Mouse (Mus musculus): Measurements from ENCODE around the gene Actr8. TPM values are rescaled to one million over a fixed set of nuclear protein-coding genes. Genes with fewer than 3 reads are reported as not detected.

The Actr8 gene
- polyA plus RNA-seq, 1 experiment from 2014 or later, result 43.1 TPM

GRCm38 (mm10) chr14:30019792-30020575 lies 41.8 kb downstream of the Actr8 start:
- ATAC-seq (ENCODE audit: insufficient number of reproducible peaks, insufficient read depth, low FRiP score, low read depth), result no peak
- no peak overlapping the region for H3K9ac ChIP-seq (ENCODE audit: low read length)
- H3K27ac ChIP-seq (replicated peaks in 1 of 2; ENCODE audit: control insufficient read depth in 1 of 2, insufficient read depth in 1 of 2, low read depth in 2 of 2, low read length in 2 of 2), result no peak overlapping the region
- no peak overlapping the region for H3K4me2 ChIP-seq (ENCODE audit: low read length)
- no peaks in the 10 kb centered on the region for H3K9me3 ChIP-seq (ENCODE audit: control insufficient read depth, low read length)
- no peaks in the 10 kb centered on the region for H3K4me1 ChIP-seq (ENCODE audit: control insufficient read depth in 2 of 2, insufficient read depth in 2 of 2, low read length in 2 of 2)
- H3K4me3 ChIP-seq (ENCODE audit: control insufficient read depth in 1 of 2, insufficient read depth in 1 of 2, low read depth in 1 of 2, low read length in 2 of 2), result no peak overlapping the region
- WGBS, result 62% methylated on average over 9 of the region's 9 CpGs
- no peaks in the 10 kb centered on the region for H3K36me3 ChIP-seq (ENCODE audit: control insufficient read depth, insufficient read depth, low read length)
- no peaks in the 10 kb centered on the region for H3K27me3 ChIP-seq (ENCODE audit: control insufficient read depth, insufficient read depth, low read length)

- no peak for ATAC-seq (ENCODE audit: insufficient number of reproducible peaks, insufficient read depth, low FRiP score, low read depth)
Observed at GRCm38 (mm10) chr14:30022471-30022870, 44.3 kb downstream of the Actr8 start.

GRCm38 (mm10) chr14:30024387-30024786 lies 46.2 kb downstream of the Actr8 start:
- ATAC-seq (ENCODE audit: insufficient number of reproducible peaks, insufficient read depth, low FRiP score, low read depth), result no peak
- H3K9ac ChIP-seq (ENCODE audit: low read length), result no peak overlapping the region
- H3K4me3 ChIP-seq (ENCODE audit: control insufficient read depth in 1 of 2, insufficient read depth in 1 of 2, low read depth in 1 of 2, low read length in 2 of 2), result no peak overlapping the region
- no peaks in the 10 kb centered on the region for H3K9me3 ChIP-seq (ENCODE audit: control insufficient read depth, low read length)
- no peaks in the 10 kb centered on the region for H3K36me3 ChIP-seq (ENCODE audit: control insufficient read depth, insufficient read depth, low read length)
- H3K4me1 ChIP-seq (ENCODE audit: control insufficient read depth in 2 of 2, insufficient read depth in 2 of 2, low read length in 2 of 2), result no peaks in the 10 kb centered on the region
- 45% methylated on average over 7 of the region's 7 CpGs for WGBS
- H3K27ac ChIP-seq (replicated peaks in 1 of 2; ENCODE audit: control insufficient read depth in 1 of 2, insufficient read depth in 1 of 2, low read depth in 2 of 2, low read length in 2 of 2), result no peak overlapping the region
- H3K4me2 ChIP-seq (ENCODE audit: low read length), result no peak overlapping the region
- no peaks in the 10 kb centered on the region for H3K27me3 ChIP-seq (ENCODE audit: control insufficient read depth, insufficient read depth, low read length)

More at GRCm38 (mm10) chr14:30022471-30022870, 44.3 kb downstream of the Actr8 start:
- no peak overlapping the region for H3K4me2 ChIP-seq (ENCODE audit: low read length)
- 91% methylated on average over 6 of the region's 6 CpGs for WGBS
- no peaks in the 10 kb centered on the region for H3K36me3 ChIP-seq (ENCODE audit: control insufficient read depth, insufficient read depth, low read length)
- no peaks in the 10 kb centered on the region for H3K27me3 ChIP-seq (ENCODE audit: control insufficient read depth, insufficient read depth, low read length)
- no peak overlapping the region for H3K4me3 ChIP-seq (ENCODE audit: control insufficient read depth in 1 of 2, insufficient read depth in 1 of 2, low read depth in 1 of 2, low read length in 2 of 2)
- no peak overlapping the region for H3K27ac ChIP-seq (replicated peaks in 1 of 2; ENCODE audit: control insufficient read depth in 1 of 2, insufficient read depth in 1 of 2, low read depth in 2 of 2, low read length in 2 of 2)
- H3K9ac ChIP-seq (ENCODE audit: low read length), result no peak overlapping the region
- no peaks in the 10 kb centered on the region for H3K9me3 ChIP-seq (ENCODE audit: control insufficient read depth, low read length)
- no peaks in the 10 kb centered on the region for H3K4me1 ChIP-seq (ENCODE audit: control insufficient read depth in 2 of 2, insufficient read depth in 2 of 2, low read length in 2 of 2)

- H3K4me1 ChIP-seq (ENCODE audit: control insufficient read depth in 2 of 2, insufficient read depth in 2 of 2, low read length in 2 of 2), result no peaks in the 10 kb centered on the region
- H3K27ac ChIP-seq (replicated peaks in 1 of 2; ENCODE audit: control insufficient read depth in 1 of 2, insufficient read depth in 1 of 2, low read depth in 2 of 2, low read length in 2 of 2), result no peak overlapping the region
- ATAC-seq (ENCODE audit: insufficient number of reproducible peaks, insufficient read depth, low FRiP score, low read depth), result no peak
Observed at GRCm38 (mm10) chr14:30027378-30027777, 49.2 kb downstream of the Actr8 start.

GRCm38 (mm10) chr14:30033405-30033804 lies 55.3 kb downstream of the Actr8 start:
- no peak for ATAC-seq (ENCODE audit: insufficient number of reproducible peaks, insufficient read depth, low FRiP score, low read depth)
- 62% methylated on average over 8 of the region's 8 CpGs for WGBS

More at GRCm38 (mm10) chr14:30027378-30027777, 49.2 kb downstream of the Actr8 start:
- H3K4me3 ChIP-seq (ENCODE audit: control insufficient read depth in 1 of 2, insufficient read depth in 1 of 2, low read depth in 1 of 2, low read length in 2 of 2), result no peak overlapping the region
- no peaks in the 10 kb centered on the region for H3K27me3 ChIP-seq (ENCODE audit: control insufficient read depth, insufficient read depth, low read length)
- H3K4me2 ChIP-seq (ENCODE audit: low read length), result no peak overlapping the region
- no peaks in the 10 kb centered on the region for H3K9me3 ChIP-seq (ENCODE audit: control insufficient read depth, low read length)
- 40% methylated on average over 2 of the region's 2 CpGs for WGBS
- H3K36me3 ChIP-seq (ENCODE audit: control insufficient read depth, insufficient read depth, low read length), result no peaks in the 10 kb centered on the region
- H3K9ac ChIP-seq (ENCODE audit: low read length), result no peak overlapping the region

GRCm38 (mm10) chr14:30038431-30038830 lies 60.3 kb downstream of the Actr8 start:
- Histone ChIP-seq H3K27me3 (ENCODE audit: control insufficient read depth, insufficient read depth, low read length) (no peaks in the 10 kb centered on the region), H3K9ac (ENCODE audit: low read length) (no peak overlapping the region), H3K36me3 (ENCODE audit: control insufficient read depth, insufficient read depth, low read length) (0 out of 2 replicates have a peak, but pooled peaks cover 4% of the 10 kb centered on the region), H3K4me3 (ENCODE audit: control insufficient read depth in 1 of 2, insufficient read depth in 1 of 2, low read depth in 1 of 2, low read length in 2 of 2) (no peak overlapping the region), H3K27ac (replicated peaks in 1 of 2; ENCODE audit: control insufficient read depth in 1 of 2, insufficient read depth in 1 of 2, low read depth in 2 of 2, low read length in 2 of 2) (no peak overlapping the region), H3K9me3 (ENCODE audit: control insufficient read depth, low read length) (no peaks in the 10 kb centered on the region), H3K4me1 (ENCODE audit: control insufficient read depth in 2 of 2, insufficient read depth in 2 of 2, low read length in 2 of 2) (no peaks in the 10 kb centered on the region), H3K4me2 (ENCODE audit: low read length) (no peak overlapping the region)
- no peak for ATAC-seq (ENCODE audit: insufficient number of reproducible peaks, insufficient read depth, low FRiP score, low read depth)
- 90% methylated on average over 18 of the region's 18 CpGs for WGBS

More at GRCm38 (mm10) chr14:30033405-30033804, 55.3 kb downstream of the Actr8 start:
- H3K27me3 ChIP-seq (ENCODE audit: control insufficient read depth, insufficient read depth, low read length), result no peaks in the 10 kb centered on the region
- H3K4me2 ChIP-seq (ENCODE audit: low read length), result no peak overlapping the region
- H3K4me1 ChIP-seq (ENCODE audit: control insufficient read depth in 2 of 2, insufficient read depth in 2 of 2, low read length in 2 of 2), result no peaks in the 10 kb centered on the region
- H3K36me3 ChIP-seq (ENCODE audit: control insufficient read depth, insufficient read depth, low read length), result no peaks in the 10 kb centered on the region
- no peaks in the 10 kb centered on the region for H3K9me3 ChIP-seq (ENCODE audit: control insufficient read depth, low read length)
- H3K9ac ChIP-seq (ENCODE audit: low read length), result no peak overlapping the region
- H3K27ac ChIP-seq (replicated peaks in 1 of 2; ENCODE audit: control insufficient read depth in 1 of 2, insufficient read depth in 1 of 2, low read depth in 2 of 2, low read length in 2 of 2), result no peak overlapping the region
- no peak overlapping the region for H3K4me3 ChIP-seq (ENCODE audit: control insufficient read depth in 1 of 2, insufficient read depth in 1 of 2, low read depth in 1 of 2, low read length in 2 of 2)

- H3K36me3 ChIP-seq (ENCODE audit: control insufficient read depth, insufficient read depth, low read length), result 0 out of 2 replicates have a peak, but pooled peaks cover 4% of the 10 kb centered on the region
- no peak overlapping the region for H3K4me2 ChIP-seq (ENCODE audit: low read length)
- no peak overlapping the region for H3K4me3 ChIP-seq (ENCODE audit: control insufficient read depth in 1 of 2, insufficient read depth in 1 of 2, low read depth in 1 of 2, low read length in 2 of 2)
- no peaks in the 10 kb centered on the region for H3K4me1 ChIP-seq (ENCODE audit: control insufficient read depth in 2 of 2, insufficient read depth in 2 of 2, low read length in 2 of 2)
- no peak overlapping the region for H3K27ac ChIP-seq (replicated peaks in 1 of 2; ENCODE audit: control insufficient read depth in 1 of 2, insufficient read depth in 1 of 2, low read depth in 2 of 2, low read length in 2 of 2)
- no peaks in the 10 kb centered on the region for H3K27me3 ChIP-seq (ENCODE audit: control insufficient read depth, insufficient read depth, low read length)
- H3K9me3 ChIP-seq (ENCODE audit: control insufficient read depth, low read length), result no peaks in the 10 kb centered on the region
- no peak overlapping the region for H3K9ac ChIP-seq (ENCODE audit: low read length)
- ATAC-seq (ENCODE audit: insufficient number of reproducible peaks, insufficient read depth, low FRiP score, low read depth), result no peak
- WGBS, result 70% methylated on average over 4 of the region's 4 CpGs
Observed at GRCm38 (mm10) chr14:30039413-30039812, 61.3 kb downstream of the Actr8 start.

All from heart, embryonic 14.5 days (tissue).